Mouse (Mus musculus) liver (tissue): ENCODE measurements around the gene Arhgef17.
"Not testable (repeated sequence)": the region's sequence is repeated elsewhere in the genome, so short reads cannot be mapped to it uniquely, and the experiment has no call there.

Source experiments
- DNase-seq: peaks from one replicate; pipeline ENCODE4 v3.0.0-alpha.2; 2020; ENCODE audit warnings: mixed read lengths

Gene Arhgef17

DNA sequence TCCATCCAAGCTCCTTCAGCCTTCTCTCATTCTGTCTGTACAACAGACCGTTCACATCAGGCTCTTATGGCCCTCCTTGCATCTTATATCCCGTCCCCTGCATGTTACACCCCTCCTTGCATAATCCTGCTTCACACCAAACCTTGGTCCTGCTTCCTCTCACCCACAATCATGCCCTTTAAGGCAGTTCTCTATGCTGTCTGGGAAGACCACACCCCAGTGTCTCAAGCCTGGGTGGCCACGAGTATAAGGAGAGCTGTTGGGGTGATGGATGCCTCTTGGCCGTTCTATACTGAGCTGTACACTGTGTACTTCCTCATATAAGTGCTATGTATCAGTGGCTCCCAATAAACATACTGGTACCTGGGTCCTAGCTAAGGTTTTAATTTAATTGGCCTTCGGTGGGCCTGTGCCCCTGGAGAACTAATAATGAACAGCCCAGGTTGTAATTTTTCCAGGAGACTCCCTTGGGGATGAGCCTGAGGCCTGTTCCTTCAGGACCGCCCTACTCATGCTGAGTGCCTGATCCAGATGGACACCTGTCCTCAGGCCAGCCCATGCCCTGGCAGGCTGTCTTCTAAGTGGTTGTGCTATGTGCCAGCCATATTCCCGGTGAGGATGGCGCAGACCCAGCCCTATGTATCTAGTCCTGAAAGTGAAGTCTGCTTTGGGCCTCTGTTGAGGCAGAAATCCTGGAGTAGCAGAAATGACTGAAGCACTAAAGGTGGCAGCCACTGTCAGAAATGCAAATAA is 61.9 kb downstream of the Arhgef17 start:
- DNase-seq: no peak

DNA sequence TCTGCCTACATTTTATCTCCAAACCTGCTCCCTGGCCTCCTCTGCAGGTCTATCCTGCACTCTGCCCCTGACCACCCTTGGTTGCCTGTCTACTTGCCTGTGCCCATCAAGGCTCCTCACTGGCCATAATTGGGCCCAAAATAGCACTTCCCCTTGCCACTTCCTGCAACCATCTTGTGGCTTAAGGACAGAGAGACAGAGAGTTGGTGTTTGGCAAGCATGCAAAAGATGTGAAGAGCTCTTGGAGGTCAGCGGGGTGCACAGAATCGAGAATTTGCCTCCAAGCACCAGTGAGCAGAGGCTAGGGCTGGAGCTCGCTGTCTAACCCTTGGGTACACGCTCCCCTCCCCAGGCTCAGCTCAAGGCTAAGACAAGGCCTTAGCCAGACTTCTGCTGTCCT is 63.4 kb downstream of the Arhgef17 start:
- no peak for DNase-seq

DNA sequence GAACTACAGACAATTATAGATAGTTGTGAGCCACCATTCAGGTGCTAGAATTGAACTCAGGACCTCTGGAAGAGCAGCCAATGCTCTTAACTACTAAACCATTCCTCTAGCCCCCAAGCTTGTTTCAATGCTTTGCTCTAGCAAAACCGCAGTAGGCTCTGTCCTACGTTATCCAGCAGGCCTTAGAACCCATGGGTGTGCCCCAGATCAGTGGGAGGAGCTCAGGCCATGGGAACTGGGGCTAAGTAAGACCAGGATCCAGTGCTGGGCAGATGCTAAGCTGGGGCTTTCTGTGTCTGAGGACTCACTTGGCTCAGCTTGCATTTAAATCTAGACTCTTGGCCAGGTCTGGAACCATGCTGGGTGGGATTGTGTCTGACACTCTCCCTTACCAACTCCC is 64.3 kb downstream of the Arhgef17 start:
- peak; percentile 65 for DNase-seq

DNA sequence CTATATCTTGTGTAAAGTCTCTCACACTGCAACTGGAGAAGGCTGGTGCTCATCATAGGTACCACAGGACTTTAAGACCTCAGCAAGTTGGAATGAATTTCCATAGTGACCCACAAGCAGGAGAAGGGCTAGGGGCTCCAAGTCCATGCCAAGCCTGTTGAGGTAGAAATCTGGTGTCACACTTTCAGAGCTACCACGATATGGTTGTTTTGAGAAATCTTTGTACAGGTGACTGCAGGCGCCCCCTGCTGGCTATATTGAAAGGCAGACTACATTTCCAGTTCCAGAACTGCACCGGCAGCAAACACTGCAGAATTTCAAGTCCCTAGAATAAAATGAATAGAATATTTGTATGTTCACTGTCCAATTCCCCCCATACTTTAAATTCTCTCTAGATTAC is 65.2 kb downstream of the Arhgef17 start:
- peak; percentile 81 for DNase-seq

DNA sequence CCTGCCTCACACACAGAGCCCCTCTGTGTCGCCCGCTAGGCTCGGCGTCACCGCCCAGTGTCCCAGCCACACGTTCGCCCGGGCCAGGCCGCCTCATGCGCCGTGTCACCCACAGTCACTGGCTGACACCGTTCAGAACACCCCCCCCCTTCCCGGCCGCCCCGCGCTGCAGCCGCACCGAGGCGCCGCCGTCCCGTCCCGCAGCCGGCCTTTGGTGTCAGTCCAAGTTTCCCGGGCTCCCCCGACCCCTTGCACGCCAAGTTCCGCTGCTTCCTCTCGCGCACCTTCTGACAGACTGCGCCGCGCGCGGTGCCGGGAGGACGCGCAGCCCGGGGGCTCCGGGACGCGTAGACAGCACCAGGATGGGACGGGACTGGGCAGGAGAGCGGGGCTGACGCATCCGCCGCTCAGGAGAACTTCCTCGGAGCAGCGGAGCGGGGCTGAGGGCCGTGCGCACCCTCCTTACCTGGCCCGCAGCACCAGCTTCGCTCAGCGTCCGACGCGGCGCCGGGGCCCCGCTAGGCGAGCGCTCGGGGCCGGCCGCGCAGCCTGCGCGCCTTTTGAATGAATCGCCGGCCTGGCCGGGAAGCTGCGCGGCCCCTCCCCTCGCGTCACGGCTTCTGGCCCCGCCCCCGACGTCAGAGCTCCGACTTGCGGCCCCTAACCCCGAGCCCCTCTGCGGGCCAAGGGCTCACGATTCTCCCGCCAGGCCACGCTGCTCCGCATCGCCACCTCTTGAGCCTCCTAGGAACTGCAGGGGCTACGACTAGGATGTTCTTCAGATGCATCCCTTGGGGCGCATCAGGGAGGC is 68.9 kb downstream of the Arhgef17 start, which contains the start of gene Relt:
Gene Relt (minus strand): TSS at position 619 of the 811 bp plus-strand sequence.
- DNase-seq: peak; percentile 97

DNA sequence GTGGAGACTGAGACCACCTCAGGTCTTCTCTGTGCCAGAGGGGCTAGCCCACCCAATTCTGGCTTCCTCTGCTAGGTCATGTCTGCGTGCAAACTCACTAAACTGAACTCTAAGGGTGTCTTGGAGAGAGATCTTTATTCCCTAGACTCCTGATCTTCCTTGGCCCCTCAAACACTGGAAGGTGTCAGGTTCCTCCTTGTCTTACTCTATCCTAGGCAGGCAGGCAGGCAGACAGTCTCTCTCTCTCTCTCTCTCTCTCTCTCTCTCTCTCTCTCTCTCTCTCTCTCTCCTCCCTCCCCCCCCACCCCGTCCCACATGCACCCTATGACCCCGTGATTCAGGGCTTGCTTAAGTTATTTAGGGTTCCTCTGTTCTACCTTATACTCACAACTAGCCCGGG is 69.6 kb downstream of the Arhgef17 start:
- no peak for DNase-seq

DNA sequence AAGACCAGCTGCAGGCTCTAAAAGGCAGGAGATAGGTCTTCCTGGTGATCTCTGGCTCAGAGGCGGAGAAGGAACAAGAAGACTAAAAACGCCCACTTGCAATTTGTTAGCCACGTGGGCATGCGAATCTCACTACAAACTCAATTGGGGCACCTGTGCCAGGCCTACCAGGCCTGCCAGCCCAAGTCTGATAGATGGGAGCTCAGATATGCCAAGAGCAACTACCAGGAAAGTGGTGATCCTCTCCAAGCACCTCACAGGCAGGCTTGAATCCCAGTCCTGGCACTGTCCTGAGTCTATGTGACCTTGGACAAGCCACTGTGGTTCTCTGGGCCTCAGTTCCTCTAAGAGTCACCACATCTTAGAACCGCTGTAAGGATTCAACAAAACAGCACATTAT is 70.7 kb downstream of the Arhgef17 start:
- no peak for DNase-seq

DNA sequence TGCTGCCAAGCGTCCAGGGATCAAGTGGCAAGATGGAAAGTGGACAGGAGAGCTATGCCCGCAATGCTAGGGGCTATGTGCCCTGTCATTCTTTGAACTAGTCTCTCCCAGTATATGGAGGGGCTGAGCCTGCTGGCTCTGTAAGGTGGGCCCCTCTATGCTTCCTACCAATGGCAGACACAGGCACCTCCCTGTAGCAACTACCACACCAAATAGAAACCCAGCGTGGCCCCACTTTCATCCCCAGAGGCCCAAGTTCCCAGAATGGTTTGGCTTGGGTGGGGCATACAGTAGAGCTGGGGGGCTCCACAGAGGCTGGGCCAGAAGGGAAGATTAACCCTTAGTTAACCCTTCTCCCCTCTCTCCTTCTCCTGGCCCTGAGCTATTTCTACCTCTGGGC is 71.5 kb downstream of the Arhgef17 start:
- peak; percentile 77 for DNase-seq

DNA sequence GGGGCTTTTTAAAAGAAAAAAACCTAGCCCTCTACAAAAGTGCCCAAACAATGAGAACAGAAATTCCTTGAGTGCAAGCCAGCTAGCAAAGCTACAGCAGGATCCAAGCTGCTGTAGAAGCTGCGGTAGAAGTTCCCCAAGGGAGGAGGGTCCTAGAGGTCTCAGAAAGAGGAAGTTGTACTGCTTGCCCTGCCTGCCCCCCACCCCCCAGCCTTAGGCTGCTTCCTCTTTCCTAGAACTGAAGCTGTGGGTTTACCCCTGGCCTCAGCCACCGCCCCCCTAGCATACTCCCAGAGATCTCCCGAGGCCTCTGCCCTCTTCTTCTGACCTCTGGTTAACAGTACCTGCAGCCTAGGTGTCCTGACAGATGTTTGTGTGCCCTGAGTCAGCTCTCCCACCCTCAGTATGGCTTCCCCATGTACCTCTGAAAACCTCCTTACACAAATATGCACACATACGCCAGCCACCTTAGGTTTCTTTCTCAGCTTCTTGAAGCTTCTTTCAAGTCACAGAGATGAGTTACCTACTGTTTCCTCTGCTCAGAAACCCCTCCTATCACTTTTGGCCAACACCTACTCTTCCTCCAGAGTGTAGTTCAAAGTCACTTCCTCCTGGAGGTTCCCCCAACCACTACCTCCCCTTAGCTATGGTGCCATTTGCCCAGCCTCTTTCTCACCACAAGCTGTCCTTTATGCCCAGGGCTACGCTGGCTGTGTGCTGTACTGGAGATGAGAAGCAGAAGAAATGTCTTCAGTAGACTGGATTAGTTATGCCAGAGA is 75.9 kb downstream of the Arhgef17 start:
- peak; percentile 69 for DNase-seq

DNA sequence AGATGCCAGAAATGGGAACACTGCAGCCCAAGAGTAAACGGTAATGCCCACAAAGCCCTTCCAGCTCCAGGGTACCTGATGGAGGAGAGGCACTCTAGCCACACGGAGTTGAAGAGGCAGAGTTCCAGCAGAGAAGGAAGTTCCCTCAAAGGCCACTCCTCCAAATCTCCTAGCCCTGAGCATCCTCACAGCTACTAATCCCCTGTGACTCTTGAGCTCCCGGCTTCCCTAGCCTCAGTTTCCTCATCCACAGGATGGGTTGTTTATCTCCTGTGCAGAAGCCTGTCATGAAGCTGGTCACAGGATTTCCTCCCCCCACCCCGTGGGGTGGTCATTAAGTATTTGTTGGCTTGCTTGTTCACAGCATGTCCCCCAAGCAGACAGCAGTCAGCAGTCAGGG is 76.6 kb downstream of the Arhgef17 start:
- DNase-seq: no peak

DNA sequence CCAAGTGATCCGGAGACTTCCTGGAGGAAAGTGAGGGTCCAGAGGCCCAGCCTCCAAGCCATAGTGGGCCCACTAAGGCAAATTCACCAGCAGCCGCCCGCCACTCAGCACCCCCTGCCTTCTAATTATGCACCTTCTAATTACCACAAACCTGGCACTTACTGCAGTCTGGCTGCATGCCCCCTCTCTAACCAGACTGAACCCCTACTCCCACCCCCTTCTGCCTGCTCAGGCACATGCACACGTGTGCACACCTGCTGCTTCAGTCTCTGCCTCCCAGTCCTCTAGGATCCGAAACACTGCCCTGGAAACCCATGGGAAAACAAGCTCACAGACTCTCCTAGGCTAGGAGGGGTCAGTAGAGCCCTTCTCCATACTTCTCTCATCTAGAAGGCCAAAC is 77.0 kb downstream of the Arhgef17 start:
- no peak for DNase-seq

DNA sequence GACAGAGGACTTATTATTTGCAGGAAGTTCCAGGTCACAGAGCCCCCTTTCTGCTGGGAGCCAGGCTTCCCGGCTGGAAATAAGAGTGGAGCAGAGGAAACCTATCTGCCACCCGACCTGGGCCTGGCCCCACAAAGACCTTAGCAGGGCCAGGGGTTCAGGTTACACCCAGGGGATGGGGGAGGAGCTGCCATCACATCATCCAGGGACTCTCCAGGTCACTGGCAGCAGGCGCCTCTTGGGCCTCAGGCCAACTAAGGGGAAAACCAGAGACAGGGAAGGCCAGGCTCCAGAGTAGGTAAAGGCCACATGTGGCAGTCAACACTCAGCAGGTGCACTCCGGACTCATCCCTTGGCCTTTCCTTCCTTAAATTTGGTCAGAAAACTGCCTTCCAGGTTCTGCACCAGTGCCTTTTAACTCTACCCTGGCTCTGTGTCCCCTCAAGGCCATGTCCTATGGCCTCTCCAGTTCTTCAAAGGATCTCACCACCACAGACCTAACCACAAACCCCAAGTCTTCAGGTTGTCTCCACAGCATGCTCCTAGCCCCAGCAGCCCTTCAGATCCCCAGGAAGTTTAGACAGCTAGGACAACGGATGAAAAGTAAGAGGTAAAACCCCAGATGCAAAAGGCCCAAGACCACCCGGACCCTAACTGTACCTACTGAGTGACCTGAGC is 77.6 kb downstream of the Arhgef17 start:
- DNase-seq: no peak

DNA sequence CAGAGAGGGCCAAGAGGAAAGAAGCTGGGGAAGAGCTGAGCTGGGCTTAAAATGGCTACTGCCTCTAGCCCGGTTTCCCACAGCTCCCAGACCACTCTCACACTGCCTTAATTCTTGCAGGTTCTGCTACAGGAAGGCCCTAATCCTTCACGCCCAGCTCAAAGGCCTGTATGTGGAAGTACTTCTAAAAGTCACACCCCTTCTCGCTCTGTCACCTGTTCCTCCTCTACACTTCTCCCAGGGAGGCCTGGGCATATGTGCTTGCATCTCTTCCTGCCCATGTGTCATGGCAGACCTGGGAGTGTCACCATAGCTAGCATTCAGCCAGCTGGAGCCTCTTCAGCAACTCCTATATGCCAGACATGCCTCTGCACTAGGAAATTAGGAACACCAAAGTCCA is 78.5 kb downstream of the Arhgef17 start:
- DNase-seq: no peak

DNA sequence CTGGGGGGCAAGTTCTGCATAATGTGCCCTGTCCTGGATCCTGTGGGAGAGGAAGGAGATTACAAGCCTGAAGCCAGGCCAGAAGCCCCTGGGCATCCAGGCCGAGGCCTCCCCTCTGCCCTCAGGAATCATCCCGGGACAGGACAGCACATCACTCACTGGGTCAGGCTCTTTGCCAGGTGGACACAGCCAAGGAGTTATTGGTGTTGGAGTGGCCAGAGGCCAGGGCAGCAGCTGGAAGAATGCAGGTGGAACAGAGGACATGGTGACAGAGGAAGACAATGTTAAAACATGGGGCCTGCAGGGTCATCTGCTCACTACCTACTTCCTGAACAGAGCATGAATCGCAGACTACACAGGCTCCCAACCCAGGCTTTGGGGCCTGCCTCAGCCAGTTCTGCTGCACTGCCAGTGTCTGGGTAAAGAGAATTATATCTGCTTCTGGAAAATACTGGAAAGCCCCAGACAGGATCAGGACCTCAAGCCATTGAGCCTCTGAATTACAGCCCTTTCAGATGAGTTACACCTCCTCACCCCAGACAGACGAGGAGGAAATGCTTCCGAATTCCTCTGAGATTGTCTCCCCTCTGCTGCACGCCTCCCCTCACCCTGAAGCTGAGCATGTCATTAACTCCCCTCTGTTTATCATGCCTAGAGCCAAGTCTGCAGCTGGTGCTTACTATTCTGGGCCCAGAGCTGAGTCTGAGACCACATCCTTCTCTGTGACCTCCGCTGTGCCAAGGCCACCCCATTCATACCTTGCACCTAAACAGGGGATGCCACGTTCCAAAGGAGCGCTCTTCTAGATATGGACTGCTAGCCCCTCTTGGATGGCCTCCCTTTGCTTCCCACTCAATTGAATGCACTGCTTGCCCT is 80.2 kb downstream of the Arhgef17 start:
- no peak for DNase-seq

DNA sequence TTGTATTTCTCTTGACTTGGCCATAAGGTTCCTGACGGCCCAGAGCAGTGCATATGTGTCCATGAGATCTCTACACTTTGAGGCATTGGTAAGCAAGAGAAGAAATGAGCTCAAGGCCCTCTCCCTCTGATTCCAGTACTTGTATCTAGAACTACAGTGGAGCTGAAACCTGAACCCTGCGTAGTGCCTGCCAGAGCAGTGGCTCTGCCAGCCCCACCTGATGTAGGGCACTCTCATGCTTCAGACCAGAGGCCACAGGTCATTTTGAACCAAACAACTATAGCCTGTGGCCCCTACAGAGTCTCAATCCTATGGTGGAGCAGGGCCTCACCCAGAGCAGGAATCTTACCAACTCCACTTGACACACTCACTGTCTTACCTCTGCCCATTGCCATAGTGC is 82.4 kb downstream of the Arhgef17 start:
- no peak for DNase-seq

DNA sequence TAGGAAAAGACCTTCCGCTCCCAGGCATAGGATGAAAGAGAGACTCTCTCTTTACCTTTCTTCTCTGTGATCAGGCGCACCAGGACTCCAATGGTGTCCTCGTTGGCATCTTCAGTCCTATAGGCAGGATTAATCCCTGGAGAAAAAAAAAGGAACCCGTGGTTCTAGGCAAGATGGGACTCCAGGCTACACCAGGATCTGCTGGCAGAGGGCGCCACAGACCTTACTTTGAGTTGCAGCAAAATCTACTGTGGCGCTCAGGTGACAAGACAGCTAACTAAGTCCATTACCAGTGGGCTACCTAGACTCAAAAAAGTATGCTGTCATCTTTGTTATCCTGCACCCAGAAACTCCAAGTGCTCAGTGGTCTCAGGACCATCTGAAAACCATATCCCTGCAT is 83.2 kb downstream of the Arhgef17 start:
- peak; percentile 78 for DNase-seq

DNA sequence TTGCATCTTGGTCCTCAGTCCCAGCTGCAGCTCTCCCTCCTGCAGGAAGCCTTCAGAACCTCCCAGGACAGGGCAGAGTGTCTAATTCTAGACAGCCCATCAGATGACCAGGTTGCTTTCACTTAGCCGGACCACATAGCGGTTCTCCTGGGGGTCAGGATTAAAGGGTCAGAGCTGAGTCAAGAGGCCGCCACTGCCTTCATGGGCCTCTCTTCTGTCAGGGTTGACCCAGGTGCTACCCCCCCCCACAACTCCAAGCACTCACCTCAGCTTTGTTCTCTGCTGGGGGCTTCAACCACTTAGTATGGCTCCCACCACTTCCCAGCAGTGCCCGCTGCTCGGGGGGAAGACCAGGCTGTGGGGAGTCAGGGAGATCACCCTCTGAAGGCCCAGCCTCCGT is 84.8 kb downstream of the Arhgef17 start:
- DNase-seq: no peak

DNA sequence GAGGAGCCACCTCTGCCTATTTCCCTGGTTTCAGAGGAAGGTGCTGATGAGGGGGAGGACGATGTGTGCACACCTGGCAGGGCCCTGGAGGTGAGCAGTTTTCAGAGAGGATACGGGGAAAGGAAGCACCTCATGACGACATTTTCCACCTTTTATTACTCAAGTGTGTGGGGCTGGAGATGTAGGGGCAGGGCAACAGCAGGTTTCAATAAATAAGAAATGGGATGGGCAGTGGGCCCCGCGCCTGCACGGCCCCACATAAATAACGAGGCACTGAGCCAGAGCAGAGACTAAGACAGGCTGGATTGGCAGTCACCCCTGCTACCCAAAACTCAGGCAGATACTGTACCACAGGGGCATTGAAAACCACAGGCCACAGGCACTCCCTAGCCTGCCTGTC is 85.9 kb downstream of the Arhgef17 start:
- DNase-seq: not testable (repeated sequence)

DNA sequence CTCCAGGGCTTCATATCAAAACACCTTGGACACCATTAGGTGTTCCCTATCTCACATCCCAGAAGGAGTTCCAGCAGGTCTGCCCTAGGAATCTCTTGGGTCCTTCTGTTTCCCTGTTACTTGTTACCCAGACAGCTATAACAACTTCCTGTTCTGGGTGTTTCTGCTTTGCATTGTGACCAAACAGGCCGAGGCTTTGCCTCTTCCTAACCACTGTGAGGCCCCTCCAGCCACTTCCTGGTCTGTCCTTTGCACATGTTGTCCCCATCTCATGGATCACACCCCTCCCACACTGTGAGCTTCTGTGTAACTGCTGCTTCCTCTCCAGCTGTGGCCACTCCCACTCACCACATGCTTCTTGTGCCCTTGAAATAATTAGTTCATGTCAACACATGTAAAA is 86.5 kb downstream of the Arhgef17 start:
- DNase-seq: peak; percentile 81

DNA sequence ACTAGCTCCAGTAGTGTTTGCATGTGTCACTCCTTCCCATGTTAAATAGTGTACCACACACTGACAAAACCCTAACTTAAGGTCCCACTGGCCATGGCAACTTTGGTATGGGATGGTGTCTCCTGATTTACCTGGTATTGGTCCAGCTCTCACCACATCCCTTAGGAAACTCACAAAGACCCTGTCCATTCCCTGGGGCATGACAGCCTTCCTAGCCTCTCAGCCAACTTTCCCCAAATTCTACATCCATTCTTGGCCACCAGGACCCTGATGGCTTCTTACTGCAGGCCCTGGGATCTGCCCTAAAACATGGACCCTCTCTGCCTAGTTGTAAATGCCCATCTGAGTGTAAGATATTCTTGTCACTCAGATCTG is 86.9 kb downstream of the Arhgef17 start:
- DNase-seq: no peak

DNA sequence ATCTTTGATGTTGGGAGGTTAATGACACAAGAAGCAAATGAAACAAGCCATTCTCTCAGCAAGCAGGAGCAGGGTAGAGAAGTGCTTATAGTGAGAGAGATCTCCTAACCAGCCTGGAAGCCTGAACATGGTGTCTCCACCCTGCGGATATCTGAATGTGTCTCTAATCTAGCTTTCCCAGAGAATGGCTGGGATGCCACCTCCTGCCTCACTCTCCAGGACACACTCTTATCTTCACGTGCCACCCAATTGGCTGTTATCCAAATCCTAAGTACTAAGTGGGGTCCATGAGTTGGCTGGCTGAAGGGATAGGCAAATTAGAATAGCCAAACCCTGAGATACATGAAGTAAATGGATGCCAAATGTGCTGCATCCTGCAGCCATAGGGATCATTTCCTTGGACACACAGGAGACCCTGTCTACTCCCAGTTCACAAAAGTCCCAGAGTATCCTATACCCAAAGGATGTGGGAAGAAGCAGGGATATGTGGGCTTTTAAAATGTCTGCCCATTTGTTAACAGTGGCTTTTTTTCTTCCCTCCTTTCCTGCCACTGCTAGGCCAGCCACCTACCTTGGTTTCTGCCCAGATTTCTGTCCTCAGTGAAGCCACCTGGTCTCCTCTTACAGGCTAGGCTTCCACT is 87.4 kb downstream of the Arhgef17 start:
- DNase-seq: peak; percentile 85
